Mouse (Mus musculus) stomach, postnatal 0 days (tissue): ENCODE data around the gene Wwc1. TPM values are rescaled to one million over a fixed set of nuclear protein-coding genes. Genes with fewer than 3 reads are reported as not detected.
"Not testable (repeated sequence)": the region's sequence is repeated elsewhere in the genome, so short reads cannot be mapped to it uniquely, and the experiment has no call there.

ENCODE experiments used
- ATAC-seq: fragments of 200-750 bp; cut with Nextera tagmentation; 2 replicates; pipeline ENCODE4 v1.8.0; 2017; ENCODE audit not compliant: low FRiP score, low TSS enrichment
- DNase-seq: peaks from one replicate; pipeline ENCODE4 v3.0.0-alpha.2; 2016; ENCODE audit warnings: low spot score
- H3K27ac ChIP-seq: fragments of 300-500 bp; sonication (generic); replicated peaks from 2 replicates; pipeline ENCODE4 v1.5.1; 2014; ENCODE audit warnings: mild to moderate bottlenecking, control low read depth
- H3K27me3 ChIP-seq: fragments of 300-500 bp; sonication (generic); 2 replicates; pipeline ENCODE4 v1.6.1; 2014; ENCODE audit warnings: low read length; ENCODE audit not compliant: control insufficient read depth, insufficient read depth
- H3K36me3 ChIP-seq: fragments of 300-500 bp; sonication (generic); 2 replicates; pipeline ENCODE4 v1.6.1; 2014; ENCODE audit warnings: low read length, mixed read lengths; ENCODE audit not compliant: control insufficient read depth, insufficient read depth
- H3K4me1 ChIP-seq: fragments of 300-500 bp; sonication (generic); replicated peaks from 2 replicates; pipeline ENCODE4 v1.6.1; 2014; ENCODE audit warnings: antibody characterized with exemption; ENCODE audit not compliant: control insufficient read depth, insufficient read depth
- H3K4me2 ChIP-seq: fragments of 300-500 bp; sonication (generic); replicated peaks from 2 replicates; pipeline ENCODE4 v1.6.1; 2014; ENCODE audit warnings: low read depth, mild to moderate bottlenecking, control low read depth, moderate library complexity
- H3K4me3 ChIP-seq: fragments of 300-500 bp; sonication (generic); 2 replicates; pipeline ENCODE4 v1.5.1; 2014; ENCODE audit warnings: low read depth, low read length, control low read depth
- H3K9ac ChIP-seq: fragments of 300-500 bp; sonication (generic); 2 replicates; pipeline ENCODE4 v1.6.1; 2014; ENCODE audit warnings: mild to moderate bottlenecking, low read length, control low read depth, mixed read lengths
- H3K9me3 ChIP-seq: fragments of 300-500 bp; sonication (generic); 2 replicates; pipeline ENCODE4 v1.6.1; 2016; ENCODE audit warnings: low read length; ENCODE audit not compliant: control insufficient read depth
- CTCF ChIP-seq: IDR thresholded peaks from 2 replicates; pipeline ENCODE4 v1.5.1; 2016; ENCODE audit warnings: antibody characterized with exemption, low read depth, mild to moderate bottlenecking, moderate library complexity
- EP300 ChIP-seq: optimal IDR thresholded peaks from 2 replicates; pipeline ENCODE3; 2016; ENCODE audit warnings: antibody characterized with exemption
- WGBS: fragments of 180-500 bp; shearing (Covaris S2); extraction: QIAGEN DNeasy Blood & Tissue Kit; methylation state at CpG from one replicate; pipeline ENCODE4 v1.1.7; 2014; 5-methylcytosine and 5-hydroxymethylcytosine counted together
- polyA plus RNA-seq: library from polyadenylated mRNA; unstranded; fragments of >200 nt; fragmentation: Nextera tagmentation; extraction: Ambion mirVana; gene quantifications from 2 replicates; pipeline ENCODE4 v1.2.1, GENCODE M21; 2015

Wwc1 gene
- polyA plus RNA-seq, 1 experiment from 2014 or later = 7.8 TPM

DNA sequence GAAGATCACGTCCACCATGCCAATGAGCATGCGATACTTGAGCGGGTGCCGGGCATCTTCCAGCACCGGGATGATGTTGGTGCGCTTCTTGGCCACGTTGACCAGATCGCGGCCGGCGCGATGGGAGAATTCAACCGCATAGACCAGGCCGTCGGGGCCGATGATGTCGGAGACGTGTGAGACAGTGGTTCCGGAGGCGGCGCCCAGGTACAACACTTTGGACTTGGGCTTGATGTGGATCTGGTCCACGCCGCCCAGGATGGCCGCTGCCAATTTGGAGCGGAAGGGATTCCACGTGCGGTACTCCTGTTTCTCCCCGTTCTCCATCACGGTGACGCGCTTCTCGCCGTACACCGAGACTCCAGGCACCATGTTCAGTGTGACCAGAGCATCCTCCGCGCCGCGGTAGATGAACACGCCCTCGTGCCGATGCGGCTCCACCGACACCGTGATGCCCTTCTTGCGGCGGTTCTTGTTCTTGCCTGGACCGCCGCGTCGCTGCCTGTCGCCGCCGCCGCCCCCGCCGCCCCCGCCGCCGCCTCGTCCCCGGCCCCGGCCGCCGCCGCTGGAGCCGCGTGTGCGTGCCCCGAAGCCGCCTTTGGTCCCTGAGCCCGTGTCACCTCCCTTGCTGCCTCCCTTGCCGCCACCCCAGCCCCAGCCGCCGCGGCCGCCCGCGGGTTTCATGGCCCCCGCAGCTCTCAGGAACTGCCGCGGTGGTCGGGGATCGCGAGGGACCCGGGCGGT, 182.4 kb downstream of the Wwc1 start:
- no peaks in the 10 kb centered on the region for H3K4me1 ChIP-seq
- DNase-seq (no peak), ATAC-seq (no peak)
- H3K4me3 ChIP-seq = peak overlapping the region; percentile 29
- H3K36me3 ChIP-seq = no peaks in the 10 kb centered on the region
- WGBS = 6% methylated on average over 81 of the region's 86 CpGs
- H3K27ac ChIP-seq = no peak overlapping the region
- H3K9me3 ChIP-seq = no peaks in the 10 kb centered on the region
- H3K9ac ChIP-seq = no peak overlapping the region
- H3K27me3 ChIP-seq = peaks cover 13% of the 10 kb centered on the region; the same call in 1 of the 2 replicates
- TF ChIP-seq EP300 = no peak
- TF ChIP-seq CTCF = no peak
- peak overlapping the region; percentile 38 for H3K4me2 ChIP-seq

DNA sequence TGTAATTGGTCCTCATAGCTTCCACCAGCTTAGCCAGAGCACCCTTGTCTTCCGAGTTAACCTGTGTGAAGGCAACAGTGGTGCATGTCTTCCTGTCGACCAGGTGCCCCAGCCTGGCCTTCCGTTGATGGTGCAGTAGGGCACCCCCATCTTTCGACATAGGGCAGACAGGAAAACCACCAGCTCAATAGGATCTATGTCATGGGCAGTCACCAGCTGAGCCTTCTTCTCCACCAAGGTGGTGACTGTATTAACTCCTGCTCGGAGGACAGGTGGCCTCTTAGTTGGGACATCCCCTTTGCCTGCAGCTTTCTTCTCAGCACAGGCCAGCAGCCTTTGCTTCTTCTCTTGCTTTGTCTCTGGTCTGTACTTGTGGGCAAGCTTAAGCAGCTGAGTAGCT, 187.5 kb downstream of the Wwc1 start:
- not testable (repeated sequence) for H3K4me3 ChIP-seq, H3K4me1 ChIP-seq, H3K9ac ChIP-seq, H3K27ac ChIP-seq, DNase-seq, H3K27me3 ChIP-seq, H3K9me3 ChIP-seq, H3K36me3 ChIP-seq, ATAC-seq, H3K4me2 ChIP-seq
- whole genome bisulfite sequencing = 81% methylated on average over 5 of the region's 5 CpGs

DNA sequence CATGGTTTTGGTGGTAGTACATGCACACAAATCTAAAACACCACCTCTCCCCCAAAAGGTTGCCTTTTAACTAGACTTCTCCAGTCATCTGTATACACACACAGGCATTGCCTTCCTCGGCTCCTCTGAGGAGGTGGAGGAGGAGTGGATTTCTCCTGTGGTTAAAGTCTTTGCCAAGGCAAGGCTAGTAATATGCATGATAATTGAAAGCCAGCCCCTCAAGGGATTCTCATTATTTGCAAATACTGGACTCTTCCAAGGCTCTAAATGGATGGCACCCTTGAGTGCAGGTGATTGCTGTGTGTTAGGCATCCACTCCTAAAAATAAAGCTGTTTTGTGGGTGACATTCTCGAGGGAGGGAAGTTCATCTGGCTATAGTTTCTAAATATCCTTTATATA, 191.9 kb downstream of the Wwc1 start:
- H3K27ac ChIP-seq = no peak overlapping the region
- no peaks in the 10 kb centered on the region for H3K27me3 ChIP-seq
- no peak for DNase-seq
- no peaks in the 10 kb centered on the region for H3K9me3 ChIP-seq
- peaks cover 14% of the 10 kb centered on the region for H3K36me3 ChIP-seq
- no peak overlapping the region for H3K4me2 ChIP-seq
- TF ChIP-seq EP300 (no peak), CTCF (no peak)
- WGBS = 74% methylated on average over 2 of the region's 2 CpGs
- no peaks in the 10 kb centered on the region for H3K4me1 ChIP-seq
- no peak for ATAC-seq
- H3K4me3 ChIP-seq = no peak overlapping the region
- H3K9ac ChIP-seq = no peak overlapping the region

Other genes with a start within 250 kb of the Wwc1 start
- 8.7 and 10.4 TPM in 2 replicates for gene Pank3, start 211.0 kb downstream of the Wwc1 start, polyA plus RNA-seq
- gene Fbll1, start 181.6 kb downstream of the Wwc1 start, polyA plus RNA-seq = 0.62 and 1.0 TPM in 2 replicates
- gene Rars, start 146.0 kb downstream of the Wwc1 start, polyA plus RNA-seq = 55.8 and 57.0 TPM in 2 replicates